Mouse (Mus musculus): ENCODE measurements around the gene Shprh.
"Not testable (repeated sequence)": the region's sequence is repeated elsewhere in the genome, so short reads cannot be mapped to it uniquely, and the experiment has no call there.

The Shprh gene

DNA sequence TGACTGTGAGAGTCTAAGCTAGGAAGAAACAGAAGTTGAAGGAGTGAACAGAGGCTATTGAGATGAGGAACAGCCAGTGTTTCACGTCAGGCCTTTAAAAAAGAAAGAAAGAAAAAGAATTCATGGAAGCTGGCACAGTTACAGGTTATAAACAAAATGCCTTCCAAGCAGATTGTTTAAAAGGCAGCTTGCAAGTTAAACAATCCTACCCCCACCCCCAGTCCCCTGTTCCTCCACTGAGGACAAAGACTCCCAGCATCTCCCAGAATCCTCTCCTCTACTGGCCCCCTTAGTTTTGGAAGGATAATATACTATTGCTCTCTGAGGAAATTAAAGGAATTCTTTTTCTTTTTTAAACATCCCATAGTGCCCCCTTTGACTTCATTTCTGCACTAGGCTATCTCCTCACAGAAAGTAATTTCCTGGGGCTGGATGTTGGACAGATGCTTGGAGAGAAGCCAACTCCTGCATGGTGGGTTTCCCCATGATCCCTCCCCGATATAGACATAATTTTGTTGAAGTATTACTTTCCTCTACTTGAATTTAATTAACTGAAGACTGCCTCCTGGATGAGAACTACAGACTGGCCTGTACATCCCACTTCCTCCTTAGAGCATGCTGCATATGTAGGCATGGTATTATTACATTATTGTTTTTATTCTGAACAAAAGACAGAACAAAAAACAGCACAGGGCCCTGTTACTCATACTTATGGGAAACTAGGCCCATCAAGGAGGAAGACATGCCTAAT, 101.2 kb downstream of the Shprh start:
- DNase-seq: no peak

DNA sequence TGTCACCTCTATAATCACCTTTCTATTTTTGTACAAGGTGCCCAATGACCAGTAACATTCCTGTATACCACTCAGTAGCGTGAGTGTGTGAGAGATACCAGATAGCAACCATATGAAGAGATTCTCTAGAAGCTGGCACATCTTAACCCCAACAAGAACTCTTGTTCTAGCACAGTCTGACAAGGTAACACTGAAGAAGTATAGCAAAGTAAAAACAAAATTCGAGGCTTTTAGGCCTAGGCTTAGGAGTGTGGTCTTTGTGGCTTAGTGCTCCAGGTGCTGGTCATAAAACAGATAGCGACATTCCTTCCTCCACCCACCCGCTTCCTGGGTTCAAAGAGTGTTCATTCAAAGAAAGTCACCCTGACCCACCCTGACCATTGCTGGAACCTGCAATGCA, 104.4 kb downstream of the Shprh start:
- not testable (repeated sequence) for DNase-seq

DNA sequence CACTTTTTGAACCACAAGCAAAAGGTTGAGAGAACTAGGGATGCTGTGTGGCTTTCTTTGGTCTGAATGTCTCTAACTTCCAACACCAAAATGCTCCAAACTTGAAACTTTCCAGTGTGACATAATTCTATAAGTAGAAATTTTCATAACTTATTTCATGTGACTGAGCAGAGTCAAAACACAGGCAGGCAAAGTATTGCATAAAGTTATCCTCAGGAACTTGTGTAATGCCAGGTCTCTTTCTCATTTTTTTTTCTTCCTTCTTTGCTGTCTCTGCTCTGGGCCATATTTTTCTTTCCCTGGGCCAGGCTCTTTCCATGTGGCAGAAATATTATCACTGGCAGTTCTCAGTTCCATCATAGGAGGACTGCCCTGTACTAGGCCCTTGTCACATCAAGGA, 110.9 kb downstream of the Shprh start:
- DNase-seq: no peak

DNA sequence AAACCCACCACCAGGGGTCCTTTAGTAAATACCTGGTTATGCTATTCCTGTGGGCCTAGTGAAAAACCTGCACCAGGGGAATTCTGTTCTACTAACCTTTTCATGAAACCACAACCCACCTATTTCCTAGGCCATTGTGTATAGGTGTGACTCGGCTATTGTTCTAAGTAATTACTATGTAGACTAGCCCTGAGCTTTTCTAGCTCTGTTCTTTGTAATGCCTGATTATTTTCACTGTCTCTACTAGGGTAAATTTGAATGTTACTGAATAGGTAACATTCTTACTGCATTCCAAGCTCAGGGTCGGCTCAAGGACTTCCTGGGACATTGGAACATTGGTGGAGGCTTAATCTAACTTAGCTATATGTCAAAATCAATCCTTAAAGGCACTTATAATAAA, 113.1 kb downstream of the Shprh start:
- not testable (repeated sequence) for DNase-seq

DNA sequence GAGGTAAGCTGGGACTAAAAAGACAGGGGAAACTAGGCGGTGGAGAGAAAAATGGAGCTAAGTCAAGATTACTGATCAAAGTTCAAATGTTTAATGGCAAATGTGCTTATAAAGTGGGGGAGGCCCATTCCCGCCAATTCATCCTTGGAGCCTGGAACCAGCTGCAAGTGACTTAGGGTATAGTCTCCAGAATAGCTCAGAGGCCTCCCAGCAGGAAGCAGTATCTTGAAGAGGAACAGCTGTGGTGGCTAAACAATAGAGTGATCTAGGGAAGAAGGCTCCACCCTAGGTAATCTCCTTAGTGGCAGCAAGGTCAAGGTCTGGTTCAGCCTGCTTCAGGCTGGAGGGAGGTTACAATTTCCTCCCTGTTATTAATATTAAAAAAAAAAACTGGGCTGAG, 114.6 kb downstream of the Shprh start:
- not testable (repeated sequence) for DNase-seq
